Mouse (Mus musculus): ENCODE results near the gene Ptpn4. TPM values are rescaled to one million over a fixed set of nuclear protein-coding genes. Genes with fewer than 3 reads are reported as not detected.

Ptpn4 gene
- polyA plus RNA-seq, 1 experiment from 2014 or later = 1.5 TPM

- Histone ChIP-seq H3K4me2 (ENCODE audit: low read depth, low read length) (peak overlapping the region; percentile 90), H3K9me3 (replicated peaks; ENCODE audit: control insufficient read depth, low read length) (no peaks in the 10 kb centered on the region), H3K27ac (ENCODE audit: low read length) (no peak overlapping the region), H3K9ac (ENCODE audit: low read depth, low read length) (peak overlapping the region; percentile 84), H3K4me3 (ENCODE audit: low read depth, low read length) (peak overlapping the region; percentile 90), H3K36me3 (ENCODE audit: control insufficient read depth, insufficient read depth) (no peaks in the 10 kb centered on the region), H3K27me3 (ENCODE audit: control insufficient read depth, insufficient read depth, low read depth, low read length) (no peaks in the 10 kb centered on the region), H3K4me1 (ENCODE audit: control insufficient read depth, low read depth, low read length) (peaks cover 13% of the 10 kb centered on the region)
- ATAC-seq (ENCODE audit: low read depth) = no peak
- WGBS (ENCODE audit: insufficient replicate concordance) = 17% methylated on average over 9 of the region's 9 CpGs
Observed at GRCm38 (mm10) chr1:119835726-119836478, 1.5 kb downstream of the Ptpn4 start.

- H3K9ac ChIP-seq (ENCODE audit: low read depth, low read length) = no peak overlapping the region
- no peaks in the 10 kb centered on the region for H3K36me3 ChIP-seq (ENCODE audit: control insufficient read depth, insufficient read depth)
- H3K4me2 ChIP-seq (ENCODE audit: low read depth, low read length) = no peak overlapping the region
- no peaks in the 10 kb centered on the region for H3K4me1 ChIP-seq (ENCODE audit: control insufficient read depth, low read depth, low read length)
- no peak overlapping the region for H3K27ac ChIP-seq (ENCODE audit: low read length)
- H3K9me3 ChIP-seq (replicated peaks; ENCODE audit: control insufficient read depth, low read length) = no peaks in the 10 kb centered on the region
- ATAC-seq (ENCODE audit: low read depth) = no peak
- WGBS (ENCODE audit: insufficient replicate concordance) = 82% methylated on average over 1 of the region's 1 CpGs
- no peaks in the 10 kb centered on the region for H3K27me3 ChIP-seq (ENCODE audit: control insufficient read depth, insufficient read depth, low read depth, low read length)
- H3K4me3 ChIP-seq (ENCODE audit: low read depth, low read length) = no peak overlapping the region
Observed at GRCm38 (mm10) chr1:119828160-119828559, 9.3 kb downstream of the Ptpn4 start.

- H3K36me3 ChIP-seq (ENCODE audit: control insufficient read depth, insufficient read depth) = no peaks in the 10 kb centered on the region
- 52% methylated on average over 1 of the region's 1 CpGs for WGBS (ENCODE audit: insufficient replicate concordance)
- H3K4me2 ChIP-seq (ENCODE audit: low read depth, low read length) = no peak overlapping the region
- no peak overlapping the region for H3K9ac ChIP-seq (ENCODE audit: low read depth, low read length)
- H3K4me1 ChIP-seq (ENCODE audit: control insufficient read depth, low read depth, low read length) = no peaks in the 10 kb centered on the region
- no peak overlapping the region for H3K27ac ChIP-seq (ENCODE audit: low read length)
- H3K4me3 ChIP-seq (ENCODE audit: low read depth, low read length) = no peak overlapping the region
- no peak for ATAC-seq (ENCODE audit: low read depth)
- H3K9me3 ChIP-seq (replicated peaks; ENCODE audit: control insufficient read depth, low read length) = no peaks in the 10 kb centered on the region
- H3K27me3 ChIP-seq (ENCODE audit: control insufficient read depth, insufficient read depth, low read depth, low read length) = no peaks in the 10 kb centered on the region
Observed at GRCm38 (mm10) chr1:119818704-119819103, 18.7 kb downstream of the Ptpn4 start.

GRCm38 (mm10) chr1:119807707-119808106 lies 29.7 kb downstream of the Ptpn4 start:
- no peak overlapping the region for H3K4me3 ChIP-seq (ENCODE audit: low read depth, low read length)

GRCm38 (mm10) chr1:119805984-119806383 lies 31.4 kb downstream of the Ptpn4 start:
- no peak overlapping the region for H3K9ac ChIP-seq (ENCODE audit: low read depth, low read length)
- no peaks in the 10 kb centered on the region for H3K27me3 ChIP-seq (ENCODE audit: control insufficient read depth, insufficient read depth, low read depth, low read length)
- no peak for ATAC-seq (ENCODE audit: low read depth)
- H3K27ac ChIP-seq (ENCODE audit: low read length) = no peak overlapping the region
- no peaks in the 10 kb centered on the region for H3K36me3 ChIP-seq (ENCODE audit: control insufficient read depth, insufficient read depth)
- no peak overlapping the region for H3K4me3 ChIP-seq (ENCODE audit: low read depth, low read length)
- 80% methylated on average over 2 of the region's 2 CpGs for WGBS (ENCODE audit: insufficient replicate concordance)
- H3K4me2 ChIP-seq (ENCODE audit: low read depth, low read length) = no peak overlapping the region
- H3K4me1 ChIP-seq (ENCODE audit: control insufficient read depth, low read depth, low read length) = no peaks in the 10 kb centered on the region
- H3K9me3 ChIP-seq (replicated peaks; ENCODE audit: control insufficient read depth, low read length) = no peaks in the 10 kb centered on the region

More at GRCm38 (mm10) chr1:119807707-119808106, 29.7 kb downstream of the Ptpn4 start:
- WGBS (ENCODE audit: insufficient replicate concordance) = 79% methylated on average over 1 of the region's 1 CpGs
- H3K4me2 ChIP-seq (ENCODE audit: low read depth, low read length) = no peak overlapping the region
- no peak overlapping the region for H3K9ac ChIP-seq (ENCODE audit: low read depth, low read length)
- no peak overlapping the region for H3K27ac ChIP-seq (ENCODE audit: low read length)
- no peaks in the 10 kb centered on the region for H3K9me3 ChIP-seq (replicated peaks; ENCODE audit: control insufficient read depth, low read length)
- H3K36me3 ChIP-seq (ENCODE audit: control insufficient read depth, insufficient read depth) = no peaks in the 10 kb centered on the region
- no peak for ATAC-seq (ENCODE audit: low read depth)
- H3K4me1 ChIP-seq (ENCODE audit: control insufficient read depth, low read depth, low read length) = no peaks in the 10 kb centered on the region
- no peaks in the 10 kb centered on the region for H3K27me3 ChIP-seq (ENCODE audit: control insufficient read depth, insufficient read depth, low read depth, low read length)

- H3K9me3 ChIP-seq (replicated peaks; ENCODE audit: control insufficient read depth, low read length) = no peaks in the 10 kb centered on the region
- H3K4me3 ChIP-seq (ENCODE audit: low read depth, low read length) = no peak overlapping the region
- H3K27ac ChIP-seq (ENCODE audit: low read length) = no peak overlapping the region
- H3K9ac ChIP-seq (ENCODE audit: low read depth, low read length) = no peak overlapping the region
- H3K36me3 ChIP-seq (ENCODE audit: control insufficient read depth, insufficient read depth) = no peaks in the 10 kb centered on the region
- H3K4me1 ChIP-seq (ENCODE audit: control insufficient read depth, low read depth, low read length) = no peaks in the 10 kb centered on the region
- no peaks in the 10 kb centered on the region for H3K27me3 ChIP-seq (ENCODE audit: control insufficient read depth, insufficient read depth, low read depth, low read length)
- 26% methylated on average over 1 of the region's 1 CpGs for WGBS (ENCODE audit: insufficient replicate concordance)
- no peak for ATAC-seq (ENCODE audit: low read depth)
- no peak overlapping the region for H3K4me2 ChIP-seq (ENCODE audit: low read depth, low read length)
Observed at GRCm38 (mm10) chr1:119804586-119804985, 32.8 kb downstream of the Ptpn4 start.

- no peaks in the 10 kb centered on the region for H3K27me3 ChIP-seq (ENCODE audit: control insufficient read depth, insufficient read depth, low read depth, low read length)
- no peaks in the 10 kb centered on the region for H3K36me3 ChIP-seq (ENCODE audit: control insufficient read depth, insufficient read depth)
- H3K4me3 ChIP-seq (ENCODE audit: low read depth, low read length) = no peak overlapping the region
- ATAC-seq (ENCODE audit: low read depth) = no peak
- no peak overlapping the region for H3K4me2 ChIP-seq (ENCODE audit: low read depth, low read length)
- H3K27ac ChIP-seq (ENCODE audit: low read length) = no peak overlapping the region
- no peaks in the 10 kb centered on the region for H3K9me3 ChIP-seq (replicated peaks; ENCODE audit: control insufficient read depth, low read length)
- H3K4me1 ChIP-seq (ENCODE audit: control insufficient read depth, low read depth, low read length) = no peaks in the 10 kb centered on the region
- no peak overlapping the region for H3K9ac ChIP-seq (ENCODE audit: low read depth, low read length)
Observed at GRCm38 (mm10) chr1:119795174-119795573, 42.2 kb downstream of the Ptpn4 start.

- no peaks in the 10 kb centered on the region for H3K9me3 ChIP-seq (replicated peaks; ENCODE audit: control insufficient read depth, low read length)
- ATAC-seq (ENCODE audit: low read depth) = no peak
- H3K27ac ChIP-seq (ENCODE audit: low read length) = no peak overlapping the region
- 56% methylated on average over 1 of the region's 1 CpGs for WGBS (ENCODE audit: insufficient replicate concordance)
- no peak overlapping the region for H3K4me3 ChIP-seq (ENCODE audit: low read depth, low read length)
- H3K4me2 ChIP-seq (ENCODE audit: low read depth, low read length) = no peak overlapping the region
- no peaks in the 10 kb centered on the region for H3K27me3 ChIP-seq (ENCODE audit: control insufficient read depth, insufficient read depth, low read depth, low read length)
- no peaks in the 10 kb centered on the region for H3K4me1 ChIP-seq (ENCODE audit: control insufficient read depth, low read depth, low read length)
- no peak overlapping the region for H3K9ac ChIP-seq (ENCODE audit: low read depth, low read length)
- H3K36me3 ChIP-seq (ENCODE audit: control insufficient read depth, insufficient read depth) = no peaks in the 10 kb centered on the region
Observed at GRCm38 (mm10) chr1:119794342-119794741, 43.1 kb downstream of the Ptpn4 start.

- H3K27ac ChIP-seq (ENCODE audit: low read length) = no peak overlapping the region
- H3K9ac ChIP-seq (ENCODE audit: low read depth, low read length) = no peak overlapping the region
- no peaks in the 10 kb centered on the region for H3K9me3 ChIP-seq (replicated peaks; ENCODE audit: control insufficient read depth, low read length)
- H3K36me3 ChIP-seq (ENCODE audit: control insufficient read depth, insufficient read depth) = no peaks in the 10 kb centered on the region
- H3K27me3 ChIP-seq (ENCODE audit: control insufficient read depth, insufficient read depth, low read depth, low read length) = no peaks in the 10 kb centered on the region
- no peaks in the 10 kb centered on the region for H3K4me1 ChIP-seq (ENCODE audit: control insufficient read depth, low read depth, low read length)
- no peak overlapping the region for H3K4me3 ChIP-seq (ENCODE audit: low read depth, low read length)
- WGBS (ENCODE audit: insufficient replicate concordance) = 59% methylated on average over 1 of the region's 1 CpGs
- ATAC-seq (ENCODE audit: low read depth) = no peak
- no peak overlapping the region for H3K4me2 ChIP-seq (ENCODE audit: low read depth, low read length)
Observed at GRCm38 (mm10) chr1:119790616-119791015, 46.8 kb downstream of the Ptpn4 start.
